23 mouse cellular contexts compared by ENCODE assay signal in the genomic region with DNA sequence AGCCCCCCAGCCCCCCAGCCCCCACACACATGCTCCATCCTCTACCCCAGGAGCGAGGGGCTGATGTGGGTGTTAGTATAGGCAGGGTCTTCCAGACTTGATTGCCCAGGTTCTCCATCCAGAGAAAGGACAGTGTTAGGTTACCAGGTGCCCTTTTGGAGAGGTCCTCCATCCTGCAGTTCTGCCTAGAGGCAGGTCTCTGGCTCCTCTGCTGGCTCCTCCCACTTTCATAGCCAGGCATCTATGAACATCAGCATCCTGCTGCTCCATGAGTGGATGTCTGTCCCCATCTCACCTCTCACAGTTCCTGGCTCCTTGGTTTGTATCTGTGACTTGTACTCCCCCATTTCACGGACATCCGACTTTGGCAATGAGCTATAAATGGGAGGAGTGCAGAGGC. TPM values are rescaled to one million over a fixed set of nuclear protein-coding genes. Genes with fewer than 3 reads are reported as not detected.
DNase-seq lines count a peak whose midpoint lies in the region; TF ChIP-seq lines count a peak whose summit lies in the region.
"Had no signal": no experiment of that assay in that cellular context is flagged by ENCODE, and none has a peak within 500 bp of the region (broad histone marks: within the 10 kb centered on the region; RNA-seq: fewer than 3 reads in every experiment).

No protein-coding gene starts in this region.

- no peaks in the 10 kb centered on the region for H3K36me3 ChIP-seq in embryonic facial prominence, embryonic 10.5 days (replicated peaks)
- H3K36me3 ChIP-seq: embryonic facial prominence, embryonic 12.5 days; embryonic facial prominence, embryonic 15.5 days; G1E; heart, embryonic 15.5 days; hindbrain, embryonic 15.5 days had no signal

- WGBS in embryonic facial prominence, embryonic 10.5 days = 76% methylated on average over 3 of the region's 3 CpGs

- peak overlapping the region; percentile 9 for H3K27ac ChIP-seq in gastrocnemius, adult 2 months
- 0 out of 2 replicates have a peak overlapping the region, but pooled peaks have one; percentile 16 for H3K27ac ChIP-seq in embryonic facial prominence, embryonic 10.5 days (replicated peaks)
- H3K27ac ChIP-seq: embryonic facial prominence, embryonic 12.5 days; embryonic facial prominence, embryonic 15.5 days; forebrain, embryonic 13.5 days; heart, embryonic 15.5 days; hindbrain, embryonic 15.5 days had no signal

- H3K9me3 ChIP-seq in embryonic facial prominence, embryonic 10.5 days = no peaks in the 10 kb centered on the region
- H3K9me3 ChIP-seq: embryonic facial prominence, embryonic 12.5 days; embryonic facial prominence, embryonic 15.5 days; forebrain, embryonic 13.5 days; heart, embryonic 15.5 days; hindbrain, embryonic 15.5 days had no signal

- DNase-seq in gastrocnemius, adult 2 months = no peak
- DNase-seq in gastrocnemius, postnatal 4 days (ENCODE audit: low spot score in 2 of 2) = no peak
- peak; percentile 27 to 35 for DNase-seq in heart, postnatal 10 days
- no peak for DNase-seq in heart, postnatal 4 days
- peak; percentile 21 for DNase-seq in kidney, postnatal 10 days
- no peak for DNase-seq in kidney, postnatal 36 days
- no peak for DNase-seq in embryonic facial prominence, embryonic 10.5 days (ENCODE audit: low spot score)
- DNase-seq: adrenal gland, postnatal 10 days; adrenal gland, postnatal 36 days; B cell, adult 2 months; cerebellum, adult 18-20 months; cerebellum, adult 9-10 months; cerebellum, postnatal 14 days; heart, postnatal 14 days had no signal

- H3K27me3 ChIP-seq in embryonic facial prominence, embryonic 10.5 days (replicated peaks; ENCODE audit: low read depth, poor library complexity, severe bottlenecking) = peaks cover 3% of the 10 kb centered on the region; the same call in 1 of the 2 replicates
- H3K27me3 ChIP-seq: CH12.LX; embryonic facial prominence, embryonic 15.5 days; forebrain, embryonic 13.5 days; heart, embryonic 15.5 days; hindbrain, embryonic 15.5 days; Patski had no signal

- peaks cover 60% of the 10 kb centered on the region for H3K4me1 ChIP-seq in embryonic facial prominence, embryonic 10.5 days

- TF ChIP-seq CTCF in gastrocnemius, adult 2 months (IDR thresholded peaks at IDR 0.05) = no peak

- H3K4me3 ChIP-seq in gastrocnemius, adult 2 months = no peak overlapping the region
- H3K4me3 ChIP-seq in embryonic facial prominence, embryonic 10.5 days = no peak overlapping the region
- H3K4me3 ChIP-seq: embryonic facial prominence, embryonic 12.5 days; embryonic facial prominence, embryonic 15.5 days; forebrain, embryonic 13.5 days; heart, embryonic 15.5 days; hindbrain, embryonic 15.5 days had no signal

- intact Hi-C loops in gastrocnemius, adult 2 months (cut with DNase I) = no loop called here
- intact Hi-C loops in heart, postnatal 10 days (cut with DNase I) = no loop called here

RNA-seq across cellular contexts. Expression of a gene that starts 48.6 kb away (rescaled TPM):
- total RNA-seq in gastrocnemius, adult 2 months (2021) = under 1 TPM in 1 of 2 experiments, not detected in 1; 0.17 TPM
- total RNA-seq in gastrocnemius, postnatal 4 days (2021) = 1 to 10 TPM; 1.2 to 1.3 TPM
- total RNA-seq in heart, postnatal 10 days (2021) = under 1 TPM; 0.62 to 0.96 TPM
- 1 to 10 TPM in 1 of 2 experiments, under 1 TPM in 1; 0.83 to 1.4 TPM for total RNA-seq in heart, postnatal 4 days (2021)
- polyA plus RNA-seq in embryonic facial prominence, embryonic 10.5 days (2016; fragmentation: Nextera tagmentation; extraction: Ambion mirVana) = 3.1 and 3.4 TPM in 2 replicates
- total RNA-seq: G1E; gastrocnemius, adult 18-20 months had no signal
- polyA plus RNA-seq: G1E had no signal

Comparison
In these comparisons a context has a peak if more than half of its experiments do, and no peak if none do; other contexts are left out.
1. DNase-seq: peak in heart, postnatal 10 days (2 of 2) and kidney, postnatal 10 days (single experiment); none in gastrocnemius, adult 2 months (single experiment), gastrocnemius, postnatal 4 days (0 of 2), heart, postnatal 4 days (single experiment), kidney, postnatal 36 days (0 of 2) and embryonic facial prominence, embryonic 10.5 days (single experiment).